Mouse (Mus musculus): ENCODE data around the gene Sgk1. TPM values are rescaled to one million over a fixed set of nuclear protein-coding genes. Genes with fewer than 3 reads are reported as not detected.

Sgk1 gene
- polyA plus RNA-seq, 1 experiment from 2014 or later, result 41.4 TPM

DNA sequence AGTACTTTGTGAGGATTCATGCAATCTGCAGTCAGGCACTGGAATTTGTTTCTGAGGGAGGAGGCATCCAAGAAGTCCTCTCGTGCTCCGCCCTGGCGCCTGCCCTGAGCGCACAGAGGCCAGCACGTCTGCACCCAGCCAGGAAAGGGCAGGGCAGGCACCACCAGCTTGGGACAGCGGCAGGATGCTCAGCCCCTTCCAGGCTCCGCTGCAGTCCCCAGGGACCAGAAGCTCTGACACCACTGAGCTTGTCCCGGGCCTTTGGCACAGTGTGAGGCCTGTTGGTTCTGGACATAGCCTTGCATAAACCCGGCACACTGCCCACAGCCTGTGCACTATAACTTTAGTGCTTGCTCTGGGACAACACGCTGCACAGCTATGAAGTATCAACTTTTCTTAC lies 24.3 kb upstream of the Sgk1 start:
- H3K36me3 ChIP-seq (replicated peaks; ENCODE audit: control insufficient read depth, insufficient read depth), result no peaks in the 10 kb centered on the region
- H3K4me1 ChIP-seq (replicated peaks; ENCODE audit: control insufficient read depth, insufficient read depth, low read length), result no peaks in the 10 kb centered on the region
- H3K27me3 ChIP-seq (ENCODE audit: control insufficient read depth, insufficient read depth, low read length), result no peaks in the 10 kb centered on the region
- no peak overlapping the region for H3K9ac ChIP-seq
- H3K27ac ChIP-seq, result no peak overlapping the region
- no peak for ATAC-seq (ENCODE audit: low FRiP score)
- no peak overlapping the region for H3K4me3 ChIP-seq (replicated peaks; ENCODE audit: low read length)
- 72% methylated on average over 10 of the region's 10 CpGs for WGBS
- H3K9me3 ChIP-seq (ENCODE audit: control insufficient read depth, low read length), result no peaks in the 10 kb centered on the region
- no peak for DNase-seq (ENCODE audit: low spot score)
- H3K4me2 ChIP-seq (replicated peaks), result no peak overlapping the region

DNA sequence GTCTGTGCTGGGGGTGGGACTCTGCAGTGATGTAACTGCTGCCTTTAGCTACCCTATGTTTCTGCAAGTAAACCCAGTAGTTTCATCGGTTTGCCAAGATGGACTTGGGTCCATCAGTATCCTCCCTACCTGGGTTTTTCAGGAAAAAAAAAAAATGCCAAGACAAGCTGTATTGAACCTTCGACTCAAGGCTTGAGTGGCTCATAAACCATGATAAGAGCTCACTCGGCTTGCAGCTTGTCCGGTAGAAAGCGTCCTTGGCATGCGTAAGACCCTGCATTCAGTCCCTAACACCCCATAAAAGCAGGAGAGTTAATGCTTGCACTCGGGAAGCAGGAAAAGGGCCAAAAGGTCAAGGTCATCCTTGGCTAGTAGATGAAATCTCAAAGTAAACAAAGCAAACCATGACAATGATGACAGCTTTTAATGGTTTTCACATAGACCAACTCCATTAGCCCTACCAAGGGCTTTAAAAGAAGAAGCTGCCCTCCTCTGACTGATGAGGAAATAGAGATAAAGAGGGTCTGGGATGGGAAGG lies 23.5 kb upstream of the Sgk1 start:
- no peak for DNase-seq (ENCODE audit: low spot score)
- Histone ChIP-seq H3K4me3 (replicated peaks; ENCODE audit: low read length) (no peak overlapping the region), H3K4me1 (replicated peaks; ENCODE audit: control insufficient read depth, insufficient read depth, low read length) (no peaks in the 10 kb centered on the region), H3K4me2 (replicated peaks) (no peak overlapping the region), H3K36me3 (replicated peaks; ENCODE audit: control insufficient read depth, insufficient read depth) (no peaks in the 10 kb centered on the region), H3K9me3 (ENCODE audit: control insufficient read depth, low read length) (no peaks in the 10 kb centered on the region), H3K9ac (no peak overlapping the region), H3K27ac (no peak overlapping the region), H3K27me3 (ENCODE audit: control insufficient read depth, insufficient read depth, low read length) (no peaks in the 10 kb centered on the region)
- no peak for ATAC-seq (ENCODE audit: low FRiP score)
- 80% methylated on average over 7 of the region's 7 CpGs for WGBS

DNA sequence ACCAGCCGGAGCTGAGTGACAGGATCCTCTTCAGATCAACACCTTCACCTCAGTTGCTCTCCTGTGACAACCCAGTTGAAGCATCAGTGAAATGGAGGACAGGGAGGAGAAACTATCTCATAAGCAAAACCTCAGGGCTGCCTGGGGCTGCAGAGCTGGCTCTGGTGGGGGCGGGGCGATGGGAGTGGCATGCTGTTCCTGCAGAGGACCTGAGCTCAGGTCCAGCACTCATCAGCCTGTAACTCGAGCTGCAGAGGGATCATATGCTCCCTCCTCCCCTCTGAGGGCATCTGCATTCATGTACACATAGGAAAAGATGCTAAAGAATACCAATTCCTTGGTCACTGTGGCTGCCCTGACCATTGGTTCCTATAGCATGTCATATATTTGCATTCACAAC lies 15.5 kb upstream of the Sgk1 start:
- Histone ChIP-seq H3K4me1 (replicated peaks; ENCODE audit: control insufficient read depth, insufficient read depth, low read length) (no peaks in the 10 kb centered on the region), H3K27me3 (ENCODE audit: control insufficient read depth, insufficient read depth, low read length) (no peaks in the 10 kb centered on the region), H3K27ac (no peak overlapping the region), H3K4me2 (replicated peaks) (no peak overlapping the region), H3K9me3 (ENCODE audit: control insufficient read depth, low read length) (no peaks in the 10 kb centered on the region), H3K9ac (no peak overlapping the region), H3K4me3 (replicated peaks; ENCODE audit: low read length) (no peak overlapping the region), H3K36me3 (replicated peaks; ENCODE audit: control insufficient read depth, insufficient read depth) (no peaks in the 10 kb centered on the region)
- 34% methylated on average over 4 of the region's 4 CpGs for WGBS
- DNase-seq (ENCODE audit: low spot score) (no peak), ATAC-seq (ENCODE audit: low FRiP score) (no peak)

DNA sequence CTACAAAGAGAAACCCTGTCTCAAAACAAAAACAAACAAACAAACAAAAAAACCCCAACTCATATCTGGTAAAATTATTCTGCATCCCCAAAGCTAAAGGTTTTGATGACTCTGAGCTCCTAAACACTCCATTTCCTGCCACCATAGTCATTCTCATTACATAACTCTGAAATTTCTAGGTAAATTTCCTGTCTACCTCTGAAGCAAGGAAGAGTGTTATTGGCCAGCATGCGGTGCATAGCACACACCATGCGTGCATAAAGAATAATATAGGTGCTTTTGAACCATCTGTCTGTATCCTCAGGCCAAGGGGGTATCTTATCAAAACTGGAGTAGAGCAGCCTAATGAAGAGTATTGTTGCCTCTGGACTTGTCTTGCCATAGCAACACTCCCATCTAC lies 13.8 kb upstream of the Sgk1 start:
- no peaks in the 10 kb centered on the region for H3K9me3 ChIP-seq (ENCODE audit: control insufficient read depth, low read length)
- DNase-seq (ENCODE audit: low spot score) (no peak), ATAC-seq (ENCODE audit: low FRiP score) (no peak)
- H3K27ac ChIP-seq, result no peak overlapping the region
- H3K27me3 ChIP-seq (ENCODE audit: control insufficient read depth, insufficient read depth, low read length), result no peaks in the 10 kb centered on the region
- no peak overlapping the region for H3K4me3 ChIP-seq (replicated peaks; ENCODE audit: low read length)
- H3K9ac ChIP-seq, result no peak overlapping the region
- 83% methylated on average over 2 of the region's 2 CpGs for WGBS
- H3K36me3 ChIP-seq (replicated peaks; ENCODE audit: control insufficient read depth, insufficient read depth), result no peaks in the 10 kb centered on the region
- H3K4me2 ChIP-seq (replicated peaks), result no peak overlapping the region
- no peaks in the 10 kb centered on the region for H3K4me1 ChIP-seq (replicated peaks; ENCODE audit: control insufficient read depth, insufficient read depth, low read length)

DNA sequence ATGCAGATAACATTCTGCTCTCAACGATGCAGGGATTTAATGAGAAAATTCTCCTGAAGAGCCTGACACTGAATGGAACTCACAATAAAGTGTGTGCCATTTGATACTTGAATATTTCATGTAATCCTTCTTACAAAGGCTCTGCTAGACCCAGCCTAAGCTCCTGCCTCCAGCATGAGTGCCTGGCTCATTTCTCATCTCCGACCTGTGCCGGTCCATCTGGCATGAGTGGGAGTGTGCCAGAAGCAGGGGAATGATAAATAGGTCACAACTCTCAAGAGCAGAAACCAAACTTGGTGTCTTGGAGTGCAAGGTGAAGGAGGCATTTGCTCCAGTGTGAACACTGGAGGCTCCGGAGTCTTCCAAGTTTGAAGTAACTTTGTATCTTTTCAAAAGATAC lies 13.4 kb upstream of the Sgk1 start:
- H3K4me2 ChIP-seq (replicated peaks), result no peak overlapping the region
- WGBS, result 79% methylated on average over 4 of the region's 4 CpGs
- ATAC-seq (ENCODE audit: low FRiP score), result no peak
- DNase-seq (ENCODE audit: low spot score), result no peak
- no peaks in the 10 kb centered on the region for H3K9me3 ChIP-seq (ENCODE audit: control insufficient read depth, low read length)
- no peak overlapping the region for H3K9ac ChIP-seq
- H3K36me3 ChIP-seq (replicated peaks; ENCODE audit: control insufficient read depth, insufficient read depth), result no peaks in the 10 kb centered on the region
- H3K27me3 ChIP-seq (ENCODE audit: control insufficient read depth, insufficient read depth, low read length), result no peaks in the 10 kb centered on the region
- no peak overlapping the region for H3K4me3 ChIP-seq (replicated peaks; ENCODE audit: low read length)
- H3K4me1 ChIP-seq (replicated peaks; ENCODE audit: control insufficient read depth, insufficient read depth, low read length), result no peaks in the 10 kb centered on the region
- H3K27ac ChIP-seq, result no peak overlapping the region

DNA sequence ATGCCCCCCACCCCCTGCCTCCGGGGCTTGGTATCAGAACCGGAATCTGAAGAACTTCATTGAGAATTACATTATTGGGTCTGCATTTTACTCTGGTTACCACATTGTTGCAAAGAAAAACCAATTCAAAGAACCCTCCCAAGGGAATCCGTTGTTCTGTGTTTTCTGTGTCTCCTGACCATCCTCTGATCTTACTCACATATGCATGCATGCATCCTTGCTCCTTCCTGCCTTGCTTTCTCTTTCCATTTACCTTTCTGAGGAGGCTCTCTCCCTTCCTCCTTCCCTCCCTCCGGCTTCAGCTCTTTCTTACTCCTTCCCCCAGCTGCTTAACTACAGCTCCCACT lies 174 bp upstream of the Sgk1 start:
- DNase-seq (ENCODE audit: low spot score), result no peak
- 26% methylated on average over 4 of the region's 4 CpGs for WGBS
- Histone ChIP-seq H3K9me3 (ENCODE audit: control insufficient read depth, low read length) (no peaks in the 10 kb centered on the region), H3K4me2 (replicated peaks) (peak overlapping the region; percentile 70), H3K9ac (peak overlapping the region; percentile 78), H3K36me3 (replicated peaks; ENCODE audit: control insufficient read depth, insufficient read depth) (no peaks in the 10 kb centered on the region), H3K4me3 (replicated peaks; ENCODE audit: low read length) (peak overlapping the region; percentile 54), H3K27me3 (ENCODE audit: control insufficient read depth, insufficient read depth, low read length) (no peaks in the 10 kb centered on the region), H3K4me1 (replicated peaks; ENCODE audit: control insufficient read depth, insufficient read depth, low read length) (peaks cover 20% of the 10 kb centered on the region; the same call in 1 of the 2 replicates), H3K27ac (peak overlapping the region; percentile 96)
- no peak for ATAC-seq (ENCODE audit: low FRiP score)

DNA sequence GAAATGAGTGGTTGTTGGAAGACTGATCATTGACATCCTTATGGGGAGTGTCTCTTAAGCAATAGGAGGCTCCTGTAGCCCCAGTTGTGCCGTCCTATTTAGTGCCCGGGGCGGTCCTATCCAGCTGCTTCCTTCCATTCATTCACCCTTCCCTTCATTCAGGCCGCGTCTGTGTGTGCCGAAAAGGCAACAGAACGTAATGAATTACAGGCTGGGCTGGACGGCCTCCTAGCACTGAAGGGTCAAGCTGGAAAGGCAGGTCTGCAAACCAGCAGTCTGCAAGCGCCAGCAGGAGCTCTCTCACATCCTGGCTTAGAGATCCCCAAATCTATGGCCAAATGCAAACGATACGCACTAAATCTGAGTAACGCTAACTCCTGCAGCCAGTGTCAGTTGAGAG lies 1.6 kb downstream of the Sgk1 start:
- under 1% methylated on average over 12 of the region's 12 CpGs for WGBS
- H3K4me2 ChIP-seq (replicated peaks), result peak overlapping the region; percentile 70

DNA sequence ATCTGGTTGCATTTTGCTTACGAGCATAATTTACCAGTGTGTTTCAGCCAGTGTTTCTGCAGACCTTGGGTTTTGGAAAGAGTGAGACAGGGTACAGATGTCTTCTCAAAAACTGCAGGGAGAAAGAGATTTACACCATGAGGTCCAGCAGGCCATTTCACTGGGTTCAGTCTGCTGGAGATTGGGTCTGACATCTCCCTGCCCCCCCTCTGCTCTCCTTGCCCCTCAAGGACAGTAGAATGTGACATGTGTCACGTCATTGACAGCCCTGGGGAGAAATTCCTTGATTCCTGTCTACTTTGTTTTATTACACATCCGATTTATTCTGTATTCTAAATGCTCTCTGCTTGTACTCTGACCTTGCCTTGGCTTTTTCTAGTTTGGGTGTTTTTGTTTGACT lies 2.5 kb downstream of the Sgk1 start:
- H3K9me3 ChIP-seq (ENCODE audit: control insufficient read depth, low read length), result no peaks in the 10 kb centered on the region
- peak overlapping the region; percentile 54 for H3K4me3 ChIP-seq (replicated peaks; ENCODE audit: low read length)
- 41% methylated on average over 3 of the region's 3 CpGs for WGBS
- no peaks in the 10 kb centered on the region for H3K27me3 ChIP-seq (ENCODE audit: control insufficient read depth, insufficient read depth, low read length)
- DNase-seq (ENCODE audit: low spot score) (no peak), ATAC-seq (ENCODE audit: low FRiP score) (no peak)
- peaks cover 31% of the 10 kb centered on the region; the same call in 1 of the 2 replicates for H3K4me1 ChIP-seq (replicated peaks; ENCODE audit: control insufficient read depth, insufficient read depth, low read length)
- peak overlapping the region; percentile 70 for H3K4me2 ChIP-seq (replicated peaks)
- no peaks in the 10 kb centered on the region for H3K36me3 ChIP-seq (replicated peaks; ENCODE audit: control insufficient read depth, insufficient read depth)
- peak overlapping the region; percentile 78 for H3K9ac ChIP-seq
- H3K27ac ChIP-seq, result no peak overlapping the region

More for the DNA sequence above, 1.6 kb downstream of the Sgk1 start:
- peak; percentile 53 for ATAC-seq (ENCODE audit: low FRiP score)
- peak; percentile 38 for DNase-seq (ENCODE audit: low spot score)
- Histone ChIP-seq H3K4me3 (replicated peaks; ENCODE audit: low read length) (peak overlapping the region; percentile 54), H3K27ac (peak overlapping the region; percentile 96), H3K36me3 (replicated peaks; ENCODE audit: control insufficient read depth, insufficient read depth) (no peaks in the 10 kb centered on the region), H3K9ac (peak overlapping the region; percentile 78), H3K9me3 (ENCODE audit: control insufficient read depth, low read length) (no peaks in the 10 kb centered on the region), H3K27me3 (ENCODE audit: control insufficient read depth, insufficient read depth, low read length) (no peaks in the 10 kb centered on the region), H3K4me1 (replicated peaks; ENCODE audit: control insufficient read depth, insufficient read depth, low read length) (peaks cover 31% of the 10 kb centered on the region; the same call in 1 of the 2 replicates)

DNA sequence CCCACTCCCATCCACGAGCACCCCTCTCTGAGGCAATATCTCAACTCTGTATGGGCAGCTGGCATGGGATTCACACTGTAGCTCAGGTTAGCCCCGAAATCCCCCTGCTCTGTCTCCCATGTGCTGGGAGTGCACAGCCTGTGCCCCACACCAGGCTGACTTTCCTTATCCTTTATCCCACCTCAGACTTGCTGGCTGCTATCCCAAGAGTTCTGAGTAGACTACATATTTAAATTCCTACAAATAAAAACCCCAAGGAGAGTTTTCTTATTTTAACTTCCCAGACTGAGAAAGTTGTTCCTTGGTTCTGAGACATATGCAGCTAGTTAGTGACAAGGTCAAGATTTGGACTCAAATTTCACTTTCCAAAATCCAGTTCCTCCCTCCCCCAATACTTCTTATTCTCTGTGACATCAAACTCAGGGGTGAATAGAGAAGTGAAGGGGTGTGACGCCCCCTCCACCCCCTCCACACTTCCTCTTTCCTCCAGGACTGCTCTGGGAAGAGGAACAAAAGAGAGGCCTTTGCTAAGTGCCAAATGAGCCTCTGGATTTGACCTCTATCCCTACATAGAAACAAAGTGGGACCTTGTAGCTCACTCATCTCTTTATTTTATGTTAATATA lies 7.3 kb downstream of the Sgk1 start:
- DNase-seq (ENCODE audit: low spot score), result no peak
- ATAC-seq (ENCODE audit: low FRiP score), result no peak
- Histone ChIP-seq H3K4me1 (replicated peaks; ENCODE audit: control insufficient read depth, insufficient read depth, low read length) (peaks cover 33% of the 10 kb centered on the region), H3K4me3 (replicated peaks; ENCODE audit: low read length) (no peak overlapping the region), H3K36me3 (replicated peaks; ENCODE audit: control insufficient read depth, insufficient read depth) (no peaks in the 10 kb centered on the region), H3K9ac (no peak overlapping the region), H3K9me3 (ENCODE audit: control insufficient read depth, low read length) (no peaks in the 10 kb centered on the region), H3K27me3 (ENCODE audit: control insufficient read depth, insufficient read depth, low read length) (no peaks in the 10 kb centered on the region), H3K27ac (no peak overlapping the region), H3K4me2 (replicated peaks) (no peak overlapping the region)
- WGBS, result 65% methylated on average over 3 of the region's 3 CpGs

DNA sequence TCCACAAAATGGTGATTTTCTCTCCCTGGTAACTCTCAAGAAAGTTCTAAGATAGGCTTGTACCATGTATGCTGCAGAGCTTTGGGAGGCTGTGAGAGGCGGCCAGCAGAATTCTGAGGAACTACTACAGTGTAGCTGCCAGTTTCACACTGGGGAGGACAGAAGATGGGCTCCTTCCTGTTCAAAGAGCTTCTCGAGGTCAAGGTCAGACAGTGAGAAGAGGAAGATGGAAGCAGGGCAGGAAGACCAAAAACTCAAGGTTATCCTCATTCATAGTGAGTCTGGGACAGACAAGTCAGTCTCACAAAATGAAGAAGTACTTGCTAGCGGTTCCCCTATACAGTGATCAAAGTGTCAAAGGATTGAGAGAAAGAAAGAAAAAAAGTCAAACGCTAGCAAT lies 8.3 kb downstream of the Sgk1 start:
- Histone ChIP-seq H3K27ac (no peak overlapping the region), H3K36me3 (replicated peaks; ENCODE audit: control insufficient read depth, insufficient read depth) (no peaks in the 10 kb centered on the region), H3K27me3 (ENCODE audit: control insufficient read depth, insufficient read depth, low read length) (no peaks in the 10 kb centered on the region), H3K4me1 (replicated peaks; ENCODE audit: control insufficient read depth, insufficient read depth, low read length) (peaks cover 24% of the 10 kb centered on the region), H3K4me3 (replicated peaks; ENCODE audit: low read length) (no peak overlapping the region), H3K4me2 (replicated peaks) (no peak overlapping the region), H3K9ac (no peak overlapping the region), H3K9me3 (ENCODE audit: control insufficient read depth, low read length) (no peaks in the 10 kb centered on the region)
- WGBS, result 93% methylated on average over 4 of the region's 4 CpGs
- ATAC-seq (ENCODE audit: low FRiP score) (no peak), DNase-seq (ENCODE audit: low spot score) (no peak)
